Mouse (Mus musculus) left cerebral cortex, adult 2 months (tissue): Measurements from ENCODE around the gene Srp9. TPM values are rescaled to one million over a fixed set of nuclear protein-coding genes. Genes with fewer than 3 reads are reported as not detected.

ENCODE experiments used
- DNase-seq, 2 experiments: peaks; one replicate each; pipeline ENCODE4 v3.0.0; 2021 to 2022; ENCODE audit warnings: low spot score in 2 of 2, mixed read lengths in 1 of 2; ENCODE audit errors: extremely low spot score in 1 of 2
- H3K27ac ChIP-seq: fragments of 200-600 bp; 2 replicates; pipeline ENCODE4 v1.8.1; 2022
- H3K4me3 ChIP-seq: fragments of 200-600 bp; 2 replicates; pipeline ENCODE4 v1.8.1; 2022
- CTCF ChIP-seq: fragments of 200-600 bp; IDR thresholded peaks from 2 replicates; pipeline ENCODE4 v1.8.1; 2022; ENCODE audit warnings: antibody characterized with exemption, mild to moderate bottlenecking, moderate library complexity
- intact Hi-C: fragments of 180-260 bp; cut with DNase I; formaldehyde crosslinking; loops from one replicate; pipeline ENCODE4 v1.15.1; 2025
- total RNA-seq, 2 experiments: library from RNA; stranded (reverse); gene quantifications; 2 replicates each; pipeline ENCODE4 v1.2.3; 2021

Gene Srp9
- total RNA-seq, 2 experiments from 2014 or later: 64.5 to 67.1 TPM

DNA sequence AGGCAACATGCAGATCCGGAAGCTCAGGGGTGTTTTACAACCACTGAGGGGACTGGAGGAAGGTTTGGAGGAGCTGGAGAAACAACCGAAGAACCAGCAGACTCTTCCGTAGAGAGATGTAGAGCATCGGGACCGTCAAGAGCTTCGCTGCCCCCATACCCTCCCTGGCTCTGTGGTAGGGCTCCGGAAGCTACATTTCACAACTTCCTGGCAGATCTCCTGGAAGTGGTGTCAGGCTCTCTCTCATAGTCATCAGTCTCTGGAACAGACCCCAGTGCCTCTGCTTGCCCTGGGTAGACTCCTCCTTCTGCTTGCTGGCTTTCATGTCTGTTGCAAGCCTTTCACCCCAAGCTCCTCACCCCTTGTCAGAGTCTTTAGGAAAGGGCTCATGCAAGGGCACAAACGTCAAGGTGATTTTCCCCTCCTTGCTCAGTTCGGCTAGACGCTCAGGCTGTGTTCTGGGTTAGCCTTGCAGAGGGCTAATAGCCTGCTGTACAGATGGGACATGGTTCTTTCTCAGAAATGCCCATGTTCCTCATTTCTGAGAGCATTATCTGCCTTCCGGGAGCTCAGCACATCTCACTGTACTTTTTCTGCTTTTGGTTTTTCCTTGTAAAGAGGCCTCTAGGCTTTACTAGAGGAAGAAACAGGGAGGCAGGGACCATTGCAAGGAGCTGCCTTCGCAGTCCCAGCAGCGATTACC, 16.0 kb upstream of the Srp9 start:
- intact Hi-C loops: no loop called here
- H3K4me3 ChIP-seq: no peak overlapping the region
- no peak for TF ChIP-seq CTCF
- H3K27ac ChIP-seq: no peak overlapping the region
- DNase-seq: no peak

DNA sequence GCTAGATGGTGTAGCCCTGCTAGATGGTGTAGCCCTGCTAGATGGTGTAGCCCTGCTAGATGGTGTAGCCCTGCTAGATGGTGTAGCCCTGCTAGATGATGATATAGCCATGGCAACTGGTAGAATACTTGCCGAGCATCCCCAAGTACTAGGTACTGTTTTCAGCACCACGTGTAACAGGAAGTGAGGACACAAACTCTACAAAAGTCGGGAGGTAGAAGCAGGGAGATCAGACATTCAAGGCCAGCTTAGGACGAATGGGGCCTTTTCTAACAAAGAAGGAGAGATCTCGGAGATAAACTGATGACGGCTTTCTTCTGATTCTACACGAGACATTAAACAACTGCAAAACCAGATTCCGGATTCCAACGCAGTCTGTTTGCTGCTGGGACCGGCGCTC, 14.4 kb upstream of the Srp9 start:
- Histone ChIP-seq H3K27ac (no peak overlapping the region), H3K4me3 (no peak overlapping the region)
- intact Hi-C loops: no loop called here
- no peak for TF ChIP-seq CTCF
- no peak for DNase-seq

DNA sequence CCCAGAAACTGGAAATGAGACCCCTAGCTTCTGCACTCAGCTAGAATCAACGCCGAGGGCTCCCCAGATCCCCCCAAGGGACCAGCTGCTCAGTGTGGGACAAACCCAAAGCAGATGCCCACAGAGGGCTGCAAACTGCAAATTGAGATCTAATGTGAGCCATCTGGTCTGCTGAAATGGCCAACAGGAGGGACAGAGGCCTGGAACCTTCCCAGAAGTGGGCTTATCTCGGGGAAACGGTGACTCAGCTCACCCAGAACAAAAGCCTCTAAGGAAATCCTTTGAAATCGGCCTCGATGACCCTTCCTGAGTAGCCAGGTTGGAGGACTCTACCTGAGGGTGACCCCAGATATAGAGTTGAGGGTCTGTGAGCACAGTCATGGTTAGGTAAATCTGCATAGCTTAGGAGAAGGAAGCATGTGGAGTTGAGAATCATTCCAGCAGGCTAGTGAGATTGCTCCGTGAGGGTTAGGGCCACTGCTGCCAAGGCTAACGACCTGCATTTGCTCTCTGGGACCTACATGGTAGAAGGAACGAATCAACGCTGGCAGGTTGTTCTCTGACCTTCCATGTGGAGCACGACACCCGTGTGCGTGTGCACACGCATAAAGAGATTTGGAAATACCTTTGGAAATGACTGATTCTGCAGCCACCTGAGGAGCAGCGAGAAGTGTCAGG, 13.7 kb upstream of the Srp9 start:
- Histone ChIP-seq H3K4me3 (no peak overlapping the region), H3K27ac (no peak overlapping the region)
- no peak for TF ChIP-seq CTCF
- DNase-seq: no peak
- intact Hi-C loops: no loop called here

DNA sequence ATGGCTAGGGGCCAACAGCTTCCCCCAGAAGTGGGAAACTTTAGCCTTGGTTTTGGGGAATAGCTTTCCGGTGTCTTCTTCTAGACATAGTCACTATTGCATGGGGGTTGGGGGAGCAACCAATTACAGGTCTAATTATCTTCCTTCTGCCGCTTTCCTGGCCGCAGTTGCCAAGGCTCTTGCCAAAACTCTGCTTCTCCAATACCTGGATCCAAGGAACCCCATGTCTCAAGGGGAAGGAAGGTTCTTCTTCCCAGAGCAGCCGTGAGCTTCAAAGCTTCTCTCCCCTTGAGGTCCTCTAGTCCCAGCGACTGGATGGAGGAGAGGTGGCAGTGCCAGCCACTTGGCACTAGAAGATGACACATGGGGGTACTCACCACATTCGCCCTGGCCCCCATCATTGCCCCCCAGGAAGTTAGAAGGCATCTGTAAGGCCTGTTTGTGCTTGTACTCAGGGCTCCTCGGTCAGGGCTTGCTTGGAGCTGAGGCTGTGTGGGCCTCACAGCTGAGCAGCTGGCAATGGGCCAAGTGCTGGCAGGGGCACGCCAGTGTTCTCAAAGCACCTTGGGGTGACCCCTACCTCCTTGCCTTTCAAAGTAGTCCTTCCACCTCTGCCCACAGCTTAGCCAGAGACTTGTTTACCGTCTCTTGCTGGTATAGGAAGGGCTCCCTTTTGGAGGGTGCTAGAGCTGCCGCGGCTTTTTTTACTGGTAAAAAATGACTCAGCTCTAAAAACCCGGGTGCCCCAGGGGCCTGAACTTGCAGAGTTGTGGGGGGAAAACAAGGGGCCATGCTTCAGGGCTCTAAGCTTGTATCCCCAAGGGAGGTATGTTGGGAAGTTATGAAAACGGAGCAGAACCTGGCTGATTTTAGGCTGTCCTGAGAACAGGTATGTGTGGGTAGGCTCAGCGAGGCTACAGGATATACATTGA, 12.9 kb upstream of the Srp9 start:
- TF ChIP-seq CTCF: no peak
- intact Hi-C loops: no loop called here

DNA sequence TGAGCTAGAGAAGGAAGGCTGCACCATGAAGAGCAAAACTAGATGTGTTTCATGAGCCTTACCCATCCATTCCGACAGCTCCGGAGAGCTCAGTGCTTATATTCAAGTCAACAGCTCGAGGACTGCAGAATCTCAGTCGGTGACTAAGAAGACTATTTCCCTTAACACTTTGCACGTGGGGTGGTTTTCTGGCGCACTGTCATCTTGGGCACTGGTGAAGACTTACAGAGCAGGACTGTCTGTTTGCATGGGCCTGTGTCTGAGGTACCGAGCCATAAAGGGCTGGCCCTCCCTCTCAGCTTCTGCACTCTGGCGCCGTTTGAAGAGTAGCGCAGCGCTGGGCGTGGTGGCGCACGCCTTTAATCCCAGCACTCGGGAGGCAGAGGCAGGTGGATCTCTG, 12.2 kb upstream of the Srp9 start:
- no peak for TF ChIP-seq CTCF
- intact Hi-C loops: no loop called here
- no peak for DNase-seq
- Histone ChIP-seq H3K4me3 (no peak overlapping the region), H3K27ac (no peak overlapping the region)

More for the DNA sequence above, 12.9 kb upstream of the Srp9 start:
- Histone ChIP-seq H3K4me3 (no peak overlapping the region), H3K27ac (no peak overlapping the region)
- DNase-seq: no peak

DNA sequence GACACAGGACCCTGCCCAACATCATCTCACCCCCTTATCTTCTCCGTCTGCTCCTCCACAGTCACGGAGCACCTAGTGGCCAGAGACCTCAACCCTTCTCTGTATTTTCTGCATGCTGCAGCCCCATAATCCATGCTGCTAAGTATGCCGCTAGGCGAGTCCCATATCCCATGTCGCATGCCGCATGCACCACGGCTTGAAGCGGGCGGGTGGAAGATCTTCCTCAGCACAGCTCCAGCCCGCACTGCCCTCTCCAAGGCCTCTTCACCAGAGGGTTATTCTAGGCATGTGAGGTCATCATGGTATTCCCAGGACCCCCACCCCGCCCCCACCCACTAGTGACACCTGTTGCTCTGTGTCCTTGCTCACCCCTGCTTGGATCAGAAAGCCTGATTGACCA, 11.4 kb upstream of the Srp9 start:
- DNase-seq: no peak
- intact Hi-C loops: no loop called here
- no peak for TF ChIP-seq CTCF
- Histone ChIP-seq H3K27ac (no peak overlapping the region), H3K4me3 (no peak overlapping the region)

DNA sequence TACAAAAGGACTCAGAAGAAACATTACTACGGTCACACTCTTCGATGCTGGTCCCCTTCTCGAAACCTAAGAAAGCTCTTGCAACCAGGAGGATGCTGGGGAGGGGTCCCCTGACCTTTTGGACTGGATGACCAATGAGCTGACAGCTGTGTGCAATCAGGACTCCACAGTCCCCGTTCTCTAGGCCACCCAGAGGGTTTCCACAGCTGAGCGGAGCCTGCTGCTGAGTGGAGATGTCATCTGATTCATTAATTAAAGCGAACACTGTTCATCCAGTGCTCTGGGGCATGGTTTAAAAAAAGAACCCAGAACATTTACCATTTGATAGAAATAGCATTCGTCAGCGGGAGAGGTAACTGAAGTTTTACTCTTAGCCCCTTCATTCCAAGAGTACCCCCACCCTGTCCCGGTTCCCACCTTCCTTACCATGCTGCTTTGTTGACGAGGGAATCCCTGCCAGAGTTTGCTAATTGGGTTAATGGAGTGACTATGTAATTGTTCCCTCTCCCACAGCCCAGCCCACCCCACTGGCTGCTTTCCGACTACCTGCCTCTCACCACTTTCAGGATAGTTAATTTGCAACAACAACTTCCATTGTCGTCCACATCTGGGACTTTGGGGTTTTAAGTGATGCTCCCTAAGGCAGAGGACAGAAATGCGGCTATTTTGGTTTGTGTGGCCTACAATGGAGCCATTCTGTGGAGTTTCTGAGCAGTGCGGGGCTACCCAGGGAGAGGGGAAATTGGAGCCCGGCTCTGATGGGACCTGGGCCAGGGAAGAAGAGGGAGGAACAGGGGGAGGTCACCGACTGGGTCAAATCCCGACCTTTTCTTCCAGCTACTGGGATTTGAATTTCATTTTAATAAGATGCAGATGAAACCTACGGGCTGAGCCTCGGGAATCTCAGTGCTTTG, 10.7 kb upstream of the Srp9 start:
- intact Hi-C loops: loop anchor here (2.0 kb wide), 1 partner anchor 95 kb away; the partner anchor contains the start of gene Enah
- H3K27ac ChIP-seq: peak overlapping the region; percentile 32; the same call in 1 of the 2 replicates

DNA sequence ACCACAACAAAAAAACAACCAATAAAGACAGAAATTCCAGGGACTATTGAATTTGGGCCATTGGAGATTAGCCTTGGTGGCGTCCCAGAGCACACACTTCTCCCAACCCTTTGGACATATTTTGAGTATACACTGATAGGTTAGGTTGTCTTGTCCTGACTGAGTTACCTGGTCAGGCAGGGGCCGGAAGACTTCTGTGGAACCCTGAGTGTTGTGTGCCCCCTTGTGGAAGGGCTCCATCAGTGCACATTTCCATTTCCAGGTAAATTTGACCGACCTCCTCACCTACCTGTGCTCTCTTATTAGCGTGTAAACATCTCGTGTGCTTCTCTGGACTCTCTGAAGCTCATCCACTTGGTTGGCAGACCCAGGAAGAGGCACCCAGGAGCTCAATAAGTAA, 9.3 kb upstream of the Srp9 start:
- Histone ChIP-seq H3K27ac (no peak overlapping the region), H3K4me3 (no peak overlapping the region)
- peak; percentile 81 for TF ChIP-seq CTCF
- intact Hi-C loops: loop anchor here (1.0 to 2.0 kb wide), 2 partner anchors 96 to 227 kb away; partner anchors contain the start of gene Enah
- peak; percentile 42 to 46 for DNase-seq

More for the DNA sequence above, 10.7 kb upstream of the Srp9 start:
- no peak for TF ChIP-seq CTCF
- DNase-seq: no peak
- no peak overlapping the region for H3K4me3 ChIP-seq

DNA sequence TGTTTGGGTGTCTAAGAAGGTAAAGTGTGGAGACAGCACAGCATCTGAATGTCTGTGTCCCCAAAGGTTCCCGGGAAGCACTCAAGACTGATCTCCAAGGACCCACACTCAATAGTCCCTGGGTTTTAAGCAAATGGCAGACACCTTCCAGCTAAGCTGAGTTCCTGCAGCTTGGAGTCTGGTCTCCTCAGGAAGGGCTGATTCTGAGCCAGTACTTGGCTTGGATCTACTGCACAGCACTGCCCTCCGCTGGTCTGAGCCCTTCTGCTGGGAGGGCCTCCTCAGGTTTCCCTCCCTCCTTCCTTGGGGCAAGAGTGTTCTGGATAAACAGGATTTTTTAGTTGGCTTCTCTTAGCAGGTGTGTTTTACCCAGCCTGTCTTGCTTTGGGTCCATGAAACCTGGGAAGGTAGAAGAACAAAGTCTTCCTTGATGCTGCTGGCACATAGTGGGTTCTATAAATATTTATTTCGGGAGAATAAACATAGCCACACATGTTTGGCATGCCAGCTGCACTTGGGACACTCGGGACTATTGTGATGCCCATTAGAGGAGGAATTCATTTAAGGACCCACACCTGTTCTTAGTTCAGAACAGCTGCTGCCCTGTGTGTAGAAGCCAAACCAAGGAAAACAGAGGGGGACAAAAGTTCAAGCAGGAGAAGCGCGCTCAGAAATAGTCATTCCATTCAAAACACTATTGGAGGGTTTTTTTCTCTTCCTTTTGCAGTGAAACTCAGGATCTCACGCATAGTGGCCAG, 8.7 kb upstream of the Srp9 start:
- Histone ChIP-seq H3K4me3 (no peak overlapping the region), H3K27ac (no peak overlapping the region)
- TF ChIP-seq CTCF: no peak; the same call in none of the 2 replicates
- DNase-seq: no peak
- intact Hi-C loops: loop anchor here (1.0 to 2.0 kb wide), 2 partner anchors 97 to 228 kb away; partner anchors contain the start of gene Enah

DNA sequence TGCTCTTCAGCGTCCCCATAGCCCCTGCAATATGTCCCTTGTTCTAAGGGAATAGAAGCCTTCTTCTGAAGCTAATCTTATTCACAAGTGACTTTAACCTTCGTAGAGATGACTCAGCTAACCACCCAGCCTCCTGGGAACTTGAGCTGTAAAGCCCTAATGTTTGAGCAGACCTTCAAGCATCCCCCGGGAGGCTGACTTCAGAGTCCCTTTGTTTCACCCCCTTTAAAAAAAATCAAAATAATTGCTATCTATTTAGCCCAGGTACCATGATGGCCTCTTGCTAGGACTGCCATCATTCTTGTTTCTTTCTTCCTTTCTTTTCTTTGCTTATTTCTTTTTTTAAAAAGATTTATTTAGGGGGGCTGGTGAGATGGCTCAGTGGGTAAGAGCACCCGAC, 2.1 kb upstream of the Srp9 start:
- no peak for DNase-seq
- no peak overlapping the region for H3K27ac ChIP-seq
- TF ChIP-seq CTCF: no peak
- intact Hi-C loops: loop anchor here (5.0 kb wide), 1 partner anchor 415 kb away; no protein-coding TSS in a partner anchor
- H3K4me3 ChIP-seq: no peak overlapping the region
